Comparison of ENCODE assay signal across 9 mouse cellular contexts in genomic region chr17:69604698-69605097, GRCm38 (mm10).
DNase-seq lines count a peak whose midpoint lies in the region; ATAC-seq and TF ChIP-seq lines count a peak whose summit lies in the region.
"Had no signal": no experiment of that assay in that cellular context is flagged by ENCODE, and none has a peak within 500 bp of the region (broad histone marks: within the 10 kb centered on the region; RNA-seq: fewer than 3 reads in every experiment).

No protein-coding gene starts in this region.

- peak; percentile 17 for DNase-seq in kidney, adult 2 months
- DNase-seq in adrenal gland, postnatal 10 days: peak; percentile 56
- peak; percentile 68 for DNase-seq in retina, embryonic 14.5 days (ENCODE audit: low spot score)
- no peak for DNase-seq in thymus, postnatal 25 days
- DNase-seq in heart, adult 11 months: no peak
- DNase-seq in heart, adult 9 months (ENCODE audit: low spot score in 2 of 2): no peak

- no peaks in the 10 kb centered on the region for H3K4me1 ChIP-seq in kidney, adult 2 months (ENCODE audit: control insufficient read depth, insufficient read depth, low read length)
- no peaks in the 10 kb centered on the region for H3K4me1 ChIP-seq in kidney, embryonic 15.5 days

- no peak for ATAC-seq in kidney, embryonic 15.5 days (replicated peaks; ENCODE audit: low FRiP score)
- peak; percentile 69 for ATAC-seq in frontal cortex, adult (ENCODE audit: low TSS enrichment)

- peak; percentile 41; the same call in 1 of the 2 replicates for TF ChIP-seq CTCF in kidney, adult 2 months (conservative IDR thresholded peaks at IDR 0.05; ENCODE audit: insufficient read depth, insufficient read length, low read depth, low read length)

- no peak overlapping the region for H3K27ac ChIP-seq in kidney, adult 2 months (ENCODE audit: insufficient read depth, low read depth, low read length)
- H3K27ac ChIP-seq in kidney, embryonic 15.5 days: no peak overlapping the region

- no peak overlapping the region for H3K4me3 ChIP-seq in kidney, adult 2 months (ENCODE audit: insufficient read depth, low read depth, low read length)
- H3K4me3 ChIP-seq in kidney, embryonic 15.5 days (replicated peaks): no peak overlapping the region
- H3K4me3 ChIP-seq: erythroblast, embryonic 14.5 days had no signal

- H3K27me3 ChIP-seq in kidney, adult 2 months (replicated peaks; ENCODE audit: control insufficient read depth, insufficient read depth, low read length): no peaks in the 10 kb centered on the region
- H3K27me3 ChIP-seq in kidney, embryonic 15.5 days: no peaks in the 10 kb centered on the region

- no peaks in the 10 kb centered on the region for H3K36me3 ChIP-seq in kidney, adult 2 months (ENCODE audit: control insufficient read depth, insufficient read depth, low read length)
- H3K36me3 ChIP-seq in kidney, embryonic 15.5 days: no peaks in the 10 kb centered on the region

- H3K9ac ChIP-seq in kidney, embryonic 15.5 days: no peak overlapping the region

- TF ChIP-seq POLR2A in kidney, adult 2 months (IDR thresholded peaks at IDR 0.05; ENCODE audit: low read depth, low read length): no peak

- WGBS in kidney, adult 2 months: 62% methylated on average over 6 of the region's 6 CpGs
- 67% methylated on average over 6 of the region's 6 CpGs for WGBS in kidney, embryonic 15.5 days

- H3K9me3 ChIP-seq in kidney, embryonic 15.5 days (replicated peaks): no peaks in the 10 kb centered on the region

- H3K4me2 ChIP-seq in kidney, embryonic 15.5 days: no peak overlapping the region

Comparison
In these comparisons a context has a peak if more than half of its experiments do, and no peak if none do; other contexts are left out.
1. DNase-seq: peak in kidney, adult 2 months (single experiment), adrenal gland, postnatal 10 days (single experiment) and retina, embryonic 14.5 days (single experiment); none in thymus, postnatal 25 days (single experiment), heart, adult 11 months (single experiment) and heart, adult 9 months (0 of 2).